8 mouse cellular contexts compared by ENCODE assay signal in the genomic region with DNA sequence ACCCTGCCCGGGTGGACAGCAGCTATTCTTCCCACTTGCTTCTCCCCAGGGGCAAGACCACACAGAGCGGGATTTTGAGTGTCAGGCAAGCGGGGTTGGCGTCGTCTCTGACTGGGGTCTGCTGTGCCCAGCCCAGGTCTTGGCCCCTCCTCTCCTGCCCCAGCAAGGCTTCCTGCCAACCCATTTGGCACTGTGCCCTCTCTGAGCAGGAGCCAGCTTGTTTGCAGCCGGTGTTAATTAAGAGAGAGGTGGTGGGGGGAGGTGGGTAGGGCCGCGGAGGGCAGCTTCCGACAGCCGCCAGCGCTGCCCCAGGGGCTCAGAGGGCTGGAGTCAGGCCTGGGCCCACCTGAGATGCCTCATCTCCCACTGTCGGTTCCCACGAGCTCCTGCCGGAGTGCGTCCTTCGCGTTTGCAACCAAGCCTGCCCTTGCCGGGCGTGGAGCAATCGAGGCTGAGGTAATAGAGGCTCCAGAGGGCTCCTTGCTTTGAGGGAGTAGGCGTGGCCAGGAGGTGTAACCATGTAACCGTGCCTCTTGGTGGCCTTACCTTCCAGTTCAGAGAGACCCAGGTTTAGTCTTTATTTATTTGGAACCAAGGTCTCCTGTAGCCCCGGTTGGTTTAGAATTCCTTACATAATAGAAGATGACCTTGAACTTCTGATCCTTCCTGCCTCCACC. TPM values are rescaled to one million over a fixed set of nuclear protein-coding genes. Genes with fewer than 3 reads are reported as not detected.
A peak's percentile ranks its signal among the peaks of the same experiment; 100 is the strongest.
DNase-seq lines count a peak whose midpoint lies in the region; ATAC-seq and TF ChIP-seq lines count a peak whose summit lies in the region.

No protein-coding gene starts in this region.

- no peaks in the 10 kb centered on the region for H3K36me3 ChIP-seq in limb, embryonic 11.5 days (ENCODE audit: control insufficient read depth, insufficient read depth, low read length)
- H3K36me3 ChIP-seq in midbrain, embryonic 14.5 days (ENCODE audit: control insufficient read depth, insufficient read depth, low read length), result no peaks in the 10 kb centered on the region
- no peaks in the 10 kb centered on the region for H3K36me3 ChIP-seq in thymus, adult 2 months (ENCODE audit: control insufficient read depth, insufficient read depth, low read length)

- H3K27me3 ChIP-seq in limb, embryonic 11.5 days (ENCODE audit: control insufficient read depth, insufficient read depth, low read length), result peaks cover 33% of the 10 kb centered on the region
- peaks cover 19% of the 10 kb centered on the region for H3K27me3 ChIP-seq in midbrain, embryonic 14.5 days (ENCODE audit: control insufficient read depth, insufficient read depth, low read length)
- H3K27me3 ChIP-seq in thymus, adult 2 months (ENCODE audit: control insufficient read depth, insufficient read depth, low read length), result no peaks in the 10 kb centered on the region

- H3K4me2 ChIP-seq in limb, embryonic 11.5 days (ENCODE audit: low read depth, severe bottlenecking), result peak overlapping the region; percentile 37
- H3K4me2 ChIP-seq in midbrain, embryonic 14.5 days (ENCODE audit: low read length), result peak overlapping the region; percentile 19

- 2% methylated on average over 23 of the region's 23 CpGs for WGBS in limb, embryonic 11.5 days
- 9% methylated on average over 21 of the region's 23 CpGs for WGBS in midbrain, embryonic 14.5 days
- 8% methylated on average over 23 of the region's 23 CpGs for WGBS in thymus, adult 2 months

- peak; percentile 76 for DNase-seq in adrenal gland, adult 2 months
- DNase-seq in cerebellum, adult 8-10 months, result peak; percentile 69
- peak; percentile 62 to 71 for DNase-seq in frontal cortex, postnatal 36 days (ENCODE audit: low spot score in 2 of 2)
- peak; percentile 97 for DNase-seq in kidney, adult 8-10 months
- DNase-seq in limb, embryonic 11.5 days (ENCODE audit: low spot score), result peak; percentile 68
- DNase-seq in midbrain, embryonic 14.5 days, result peak; percentile 87
- peak; percentile 44 for DNase-seq in thymus, adult 2 months

- H3K27ac ChIP-seq in limb, embryonic 11.5 days (replicated peaks; ENCODE audit: low read depth, low read length), result no peak overlapping the region
- peak overlapping the region; percentile 41; the same call in 1 of the 2 replicates for H3K27ac ChIP-seq in midbrain, embryonic 14.5 days (replicated peaks; ENCODE audit: low read depth, low read length)
- H3K27ac ChIP-seq in thymus, adult 2 months (ENCODE audit: control insufficient read depth, insufficient read depth, low read length), result no peak overlapping the region

- H3K4me3 ChIP-seq in limb, embryonic 11.5 days (ENCODE audit: low read depth, low read length), result no peak overlapping the region
- no peak overlapping the region for H3K4me3 ChIP-seq in midbrain, embryonic 14.5 days (replicated peaks; ENCODE audit: low read depth, low read length)
- peak overlapping the region; percentile 34 for H3K4me3 ChIP-seq in thymus, adult 2 months (ENCODE audit: control insufficient read depth, insufficient read depth, low read length)

- 0 out of 2 replicates have a peak, but pooled peaks have one; percentile 17 for TF ChIP-seq POLR2A in thymus, adult 2 months (IDR thresholded peaks at IDR 0.05; ENCODE audit: control insufficient read depth, extremely low read depth, insufficient read depth, low read length, poor library complexity)

- H3K9me3 ChIP-seq in limb, embryonic 11.5 days (ENCODE audit: control insufficient read depth, low read length), result no peaks in the 10 kb centered on the region
- H3K9me3 ChIP-seq in midbrain, embryonic 14.5 days (ENCODE audit: control insufficient read depth, low read length), result no peaks in the 10 kb centered on the region

- peaks cover 50% of the 10 kb centered on the region for H3K4me1 ChIP-seq in limb, embryonic 11.5 days (ENCODE audit: control insufficient read depth, insufficient read depth, low read length)
- peaks cover 33% of the 10 kb centered on the region for H3K4me1 ChIP-seq in midbrain, embryonic 14.5 days (ENCODE audit: control insufficient read depth, insufficient read depth, low read length)
- peaks cover 36% of the 10 kb centered on the region for H3K4me1 ChIP-seq in thymus, adult 2 months (replicated peaks; ENCODE audit: control insufficient read depth, insufficient read depth, low read length)

- no peak for TF ChIP-seq CTCF in thymus, adult 2 months (IDR thresholded peaks at IDR 0.05; ENCODE audit: borderline replicate concordance, control insufficient read depth, extremely low read depth, insufficient read depth, low read length, poor library complexity)

- H3K9ac ChIP-seq in limb, embryonic 11.5 days (ENCODE audit: low read length), result peak overlapping the region; percentile 30; the same call in 1 of the 2 replicates
- H3K9ac ChIP-seq in midbrain, embryonic 14.5 days (replicated peaks; ENCODE audit: low read length), result 0 out of 2 replicates have a peak overlapping the region, but pooled peaks have one; percentile 20

- ATAC-seq in limb, embryonic 11.5 days (ENCODE audit: insufficient number of reproducible peaks, low FRiP score, low TSS enrichment, low read depth), result no peak
- ATAC-seq in midbrain, embryonic 14.5 days (ENCODE audit: low FRiP score, low TSS enrichment), result peak; percentile 84
- no peak for ATAC-seq in activated CD4-positive, CD25-positive, alpha-beta regulatory T cell, adult 4 months

RNA-seq across cellular contexts. Expression of a gene that starts 23.7 kb away (rescaled TPM):
- 100 to 1,000 TPM; 130 to 138 TPM for total RNA-seq in adrenal gland, adult 2 months (2021)
- 139 and 141 TPM in 2 replicates for polyA plus RNA-seq in adrenal gland, adult 2 months (2012; rRNA removed)
- polyA plus RNA-seq in limb, embryonic 11.5 days (2014; fragmentation: Nextera tagmentation; extraction: Ambion mirVana), result 247 and 260 TPM in 2 replicates
- polyA plus RNA-seq in midbrain, embryonic 14.5 days (2014; fragmentation: Nextera tagmentation; extraction: Ambion mirVana), result 244 and 263 TPM in 2 replicates
- polyA plus RNA-seq in thymus, adult 2 months (2012; rRNA removed), result 176 and 191 TPM in 2 replicates
- 100 to 1,000 TPM; 157 to 170 TPM for polyA plus RNA-seq in activated CD4-positive, CD25-positive, alpha-beta regulatory T cell, adult 4 months (2017; shearing (Covaris generic))

RNA-seq across cellular contexts. Expression of a gene that starts 35.0 kb away (rescaled TPM):
- 1,000 to 10,000 TPM; 1,087 to 1,191 TPM for total RNA-seq in adrenal gland, adult 2 months (2021)
- polyA plus RNA-seq in adrenal gland, adult 2 months (2012; rRNA removed), result 2,774 and 3,841 TPM in 2 replicates
- polyA plus RNA-seq in limb, embryonic 11.5 days (2014; fragmentation: Nextera tagmentation; extraction: Ambion mirVana), result 807 and 830 TPM in 2 replicates
- polyA plus RNA-seq in midbrain, embryonic 14.5 days (2014; fragmentation: Nextera tagmentation; extraction: Ambion mirVana), result 921 and 1,195 TPM in 2 replicates
- polyA plus RNA-seq in thymus, adult 2 months (2012; rRNA removed), result 1,690 and 1,818 TPM in 2 replicates
- polyA plus RNA-seq in activated CD4-positive, CD25-positive, alpha-beta regulatory T cell, adult 4 months (2017; shearing (Covaris generic)), result 100 to 1,000 TPM; 387 to 411 TPM

RNA-seq across cellular contexts. Expression of a gene that starts 58.6 kb away (rescaled TPM):
- 10 to 100 TPM; 18.5 to 19.9 TPM for total RNA-seq in adrenal gland, adult 2 months (2021)
- polyA plus RNA-seq in adrenal gland, adult 2 months (2012; rRNA removed), result 18.0 and 19.9 TPM in 2 replicates
- 83.9 and 85.1 TPM in 2 replicates for polyA plus RNA-seq in limb, embryonic 11.5 days (2014; fragmentation: Nextera tagmentation; extraction: Ambion mirVana)
- polyA plus RNA-seq in midbrain, embryonic 14.5 days (2014; fragmentation: Nextera tagmentation; extraction: Ambion mirVana), result 68.6 and 77.8 TPM in 2 replicates
- 55.9 and 71.6 TPM in 2 replicates for polyA plus RNA-seq in thymus, adult 2 months (2012; rRNA removed)
- polyA plus RNA-seq in activated CD4-positive, CD25-positive, alpha-beta regulatory T cell, adult 4 months (2017; shearing (Covaris generic)), result 10 to 100 TPM; 28.0 to 29.3 TPM

Comparison
In these comparisons a context has a peak if more than half of its experiments do, and no peak if none do; other contexts are left out.
1. DNase-seq: peak in every context shown above with its lines; median percentile 97 in kidney, adult 8-10 months; 87 in midbrain, embryonic 14.5 days; 76 in adrenal gland, adult 2 months; 69 in cerebellum, adult 8-10 months; 68 in limb, embryonic 11.5 days; 66 in frontal cortex, postnatal 36 days; 44 in thymus, adult 2 months.